Mouse (Mus musculus) thymus, adult 18-20 months (tissue): ENCODE data around the gene Fubp1.
"Not testable (repeated sequence)": the region's sequence is repeated elsewhere in the genome, so short reads cannot be mapped to it uniquely, and the experiment has no call there.

ENCODE experiments used
- DNase-seq, 2 experiments: peaks; one replicate each; pipeline ENCODE4 v3.0.0; 2022; ENCODE audit warnings: mixed read lengths in 2 of 2

The Fubp1 gene

DNA sequence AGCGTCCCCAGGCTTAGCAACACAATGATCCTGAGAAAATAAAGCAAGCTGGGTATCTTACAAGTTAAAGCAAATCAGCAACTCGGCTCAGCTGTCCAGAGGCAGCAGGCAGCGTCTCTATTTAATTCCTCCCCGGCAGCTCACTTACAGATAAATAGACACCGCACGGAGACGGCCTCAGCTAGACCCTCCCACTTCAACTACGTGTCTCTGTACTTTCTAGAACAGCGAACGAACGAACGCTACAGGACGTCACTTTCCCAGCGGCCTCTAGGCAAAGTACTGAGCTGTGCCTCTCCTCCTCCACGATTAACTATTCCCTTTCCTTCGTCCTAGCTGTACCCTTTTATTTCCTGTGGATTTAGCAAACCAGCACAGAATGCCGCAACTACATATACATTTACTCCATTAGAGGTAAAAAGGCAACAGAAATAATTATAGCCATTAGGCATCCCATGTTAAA lies 16.6 kb upstream of the Fubp1 start:
- peak; percentile 74 to 86 for DNase-seq

DNA sequence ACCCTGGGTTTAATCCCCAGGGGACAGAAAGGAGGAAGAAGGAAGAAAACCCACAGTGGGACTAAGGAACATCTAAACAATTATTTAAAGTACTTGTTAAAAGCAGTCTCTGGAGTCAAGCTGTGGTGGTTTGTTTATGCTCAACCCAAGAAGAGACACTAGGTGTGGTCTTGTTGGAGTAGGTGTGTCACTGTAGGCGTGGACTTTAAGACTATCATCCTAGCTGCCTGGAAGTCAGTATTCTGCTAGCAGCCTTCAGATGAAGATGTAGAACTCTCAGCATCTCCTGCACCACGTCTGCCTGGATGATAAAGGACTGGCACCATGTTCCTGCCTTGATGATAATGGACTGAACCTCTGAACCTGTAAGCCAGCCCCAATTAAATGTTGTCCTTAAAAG lies 13.0 kb upstream of the Fubp1 start:
- not testable (repeated sequence) for DNase-seq

DNA sequence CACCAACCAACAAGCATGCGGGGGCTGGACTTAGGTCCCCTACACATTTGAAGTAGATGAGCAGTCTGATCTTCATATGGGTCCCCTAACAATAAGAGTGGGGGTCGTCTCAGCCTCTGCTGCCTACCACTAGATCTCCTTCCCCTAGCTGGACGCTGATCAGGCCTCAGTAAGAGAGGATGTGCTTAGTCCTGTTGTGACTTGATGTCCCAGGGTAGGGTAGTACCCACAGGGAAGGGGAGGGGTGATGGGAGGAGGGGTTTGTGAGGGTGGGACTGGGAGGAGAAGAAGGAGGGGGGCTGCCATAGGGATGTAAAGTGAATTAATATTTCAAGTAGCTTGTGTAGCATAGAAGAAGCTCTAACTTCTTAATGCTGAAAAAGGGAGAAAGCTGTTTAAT lies 11.1 kb upstream of the Fubp1 start:
- no peak for DNase-seq

DNA sequence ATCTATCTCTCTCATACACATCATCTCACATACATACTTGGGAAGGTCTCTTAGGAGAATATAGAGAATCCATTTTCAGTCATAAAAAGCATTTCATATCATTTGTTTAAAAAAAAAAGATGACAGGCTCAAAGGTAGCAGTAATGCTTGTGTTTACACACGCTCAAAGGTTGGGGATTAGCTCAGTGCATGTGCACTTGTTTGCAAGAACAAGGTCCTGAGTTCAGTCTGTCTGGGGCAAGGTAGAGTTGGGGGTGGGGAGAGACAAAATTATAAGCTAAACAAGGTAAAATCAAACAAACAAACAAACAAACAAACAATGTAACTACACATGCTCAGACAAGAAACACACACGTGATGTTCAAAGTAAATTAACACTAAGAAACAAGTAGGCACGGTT lies 9.0 kb upstream of the Fubp1 start:
- DNase-seq, result no peak

DNA sequence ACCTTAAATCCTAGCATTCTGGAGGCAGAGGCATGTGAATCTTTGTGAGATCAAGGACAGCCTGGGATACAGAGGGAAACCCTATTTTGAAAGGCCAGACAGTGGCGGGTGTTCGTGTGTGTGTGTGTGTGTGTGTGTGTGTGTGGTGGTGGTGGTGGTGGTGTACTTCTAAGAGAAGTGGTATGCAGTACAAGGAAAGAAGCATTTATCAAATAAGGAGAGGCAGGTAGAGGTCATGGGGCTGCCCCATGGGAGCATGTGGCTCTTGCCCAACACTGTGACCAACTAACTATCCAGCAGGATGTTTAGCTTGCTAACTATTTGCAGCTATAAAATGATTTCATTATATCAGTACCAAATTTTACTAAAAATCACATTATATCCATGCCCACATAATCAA lies 8.6 kb upstream of the Fubp1 start:
- no peak for DNase-seq

DNA sequence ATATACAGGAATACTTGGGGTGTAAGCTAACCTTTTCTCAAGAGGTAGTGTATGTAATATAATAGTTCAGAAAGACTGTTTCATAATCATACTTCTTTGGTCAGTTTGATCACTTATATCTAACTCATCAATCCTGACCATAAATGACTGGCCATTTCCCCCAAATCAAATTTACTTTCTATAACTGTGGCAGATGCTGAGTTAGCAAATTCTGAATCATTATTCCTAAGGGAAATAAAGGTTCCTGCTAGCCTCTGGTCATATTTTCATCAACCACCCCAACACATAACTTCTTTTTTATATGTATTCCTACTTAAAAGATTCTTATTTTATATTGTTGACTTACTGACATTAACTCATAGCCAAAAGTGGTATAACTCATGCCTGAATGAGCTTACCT lies 7.3 kb upstream of the Fubp1 start:
- DNase-seq, result no peak

DNA sequence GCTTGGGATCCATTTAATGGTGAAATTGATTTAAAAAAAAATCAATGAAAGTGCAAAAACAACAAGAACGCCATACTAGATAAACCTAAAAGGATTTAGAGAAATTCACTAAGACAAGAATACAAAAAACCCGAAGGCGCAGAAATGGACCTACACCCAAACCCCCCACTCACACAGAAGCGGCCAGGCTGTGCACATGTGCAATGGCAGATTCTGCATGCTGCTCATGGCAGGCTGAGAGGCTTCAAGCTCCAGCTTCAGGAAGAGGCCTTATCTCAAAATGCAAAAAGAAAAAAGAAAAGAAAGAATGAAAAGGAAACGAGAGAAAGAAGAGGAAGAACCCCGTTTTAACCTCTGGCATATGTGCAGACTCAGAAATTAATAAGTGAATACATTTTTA lies 6.8 kb upstream of the Fubp1 start:
- peak; percentile 13 to 31 for DNase-seq

DNA sequence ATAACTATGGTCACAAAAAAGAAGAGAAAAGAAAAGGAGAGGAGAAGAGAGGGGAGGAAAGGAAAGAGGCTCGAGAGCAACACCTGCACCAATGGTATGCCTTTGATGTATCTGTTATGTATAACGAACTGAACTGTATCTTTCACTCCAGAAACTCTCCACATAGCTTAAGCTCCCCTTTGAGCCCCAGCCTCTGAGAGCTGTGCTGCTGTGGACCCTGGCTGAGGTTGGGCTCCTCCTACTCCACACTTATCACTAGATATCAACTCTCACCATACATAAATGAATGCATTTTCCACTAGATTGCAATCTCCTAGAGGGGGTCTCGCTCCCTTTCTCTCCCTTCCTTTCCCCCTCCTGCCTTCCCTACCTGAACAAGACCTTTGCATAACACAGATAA lies 6.2 kb upstream of the Fubp1 start:
- DNase-seq, result peak; percentile 54 to 75

DNA sequence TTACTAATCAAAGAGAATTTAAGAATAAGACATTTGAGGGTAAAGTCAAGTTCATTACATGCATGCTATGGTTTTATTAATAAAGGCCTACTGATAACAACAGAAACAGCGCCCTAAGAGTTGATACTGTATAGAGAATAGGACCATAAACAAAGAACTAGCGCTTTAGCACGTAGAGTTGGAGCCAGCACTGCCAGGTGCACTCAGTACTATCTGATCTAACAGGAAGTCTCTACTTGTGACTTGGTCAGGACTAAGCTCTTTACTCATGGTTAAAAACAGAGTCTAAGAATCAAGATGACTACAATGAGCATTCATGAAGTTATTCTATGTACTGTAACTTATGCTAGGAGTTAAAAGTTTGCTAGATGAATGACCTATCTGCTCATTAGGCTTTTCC lies 5.6 kb upstream of the Fubp1 start:
- peak in 1 of 2 experiments; percentile 44 for DNase-seq

DNA sequence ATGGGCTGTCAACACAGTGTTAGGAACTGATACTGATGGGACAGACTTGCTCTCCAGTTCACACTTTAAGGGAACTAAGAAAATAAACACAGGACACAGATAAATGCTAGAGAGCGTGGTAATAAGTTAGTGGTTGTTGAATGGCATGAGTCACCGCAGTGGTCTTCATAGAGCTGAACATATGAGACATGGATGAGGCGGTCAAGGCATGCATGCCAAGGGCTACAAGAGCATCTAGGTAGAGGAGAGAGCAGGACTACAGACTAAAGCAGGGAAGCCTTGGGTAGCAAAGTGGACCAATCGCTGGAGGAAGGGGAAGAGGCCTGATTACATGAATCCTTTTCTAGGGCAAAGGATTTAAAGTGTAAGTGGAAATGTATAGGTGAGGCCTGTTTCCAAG lies 3.1 kb upstream of the Fubp1 start:
- no peak for DNase-seq

DNA sequence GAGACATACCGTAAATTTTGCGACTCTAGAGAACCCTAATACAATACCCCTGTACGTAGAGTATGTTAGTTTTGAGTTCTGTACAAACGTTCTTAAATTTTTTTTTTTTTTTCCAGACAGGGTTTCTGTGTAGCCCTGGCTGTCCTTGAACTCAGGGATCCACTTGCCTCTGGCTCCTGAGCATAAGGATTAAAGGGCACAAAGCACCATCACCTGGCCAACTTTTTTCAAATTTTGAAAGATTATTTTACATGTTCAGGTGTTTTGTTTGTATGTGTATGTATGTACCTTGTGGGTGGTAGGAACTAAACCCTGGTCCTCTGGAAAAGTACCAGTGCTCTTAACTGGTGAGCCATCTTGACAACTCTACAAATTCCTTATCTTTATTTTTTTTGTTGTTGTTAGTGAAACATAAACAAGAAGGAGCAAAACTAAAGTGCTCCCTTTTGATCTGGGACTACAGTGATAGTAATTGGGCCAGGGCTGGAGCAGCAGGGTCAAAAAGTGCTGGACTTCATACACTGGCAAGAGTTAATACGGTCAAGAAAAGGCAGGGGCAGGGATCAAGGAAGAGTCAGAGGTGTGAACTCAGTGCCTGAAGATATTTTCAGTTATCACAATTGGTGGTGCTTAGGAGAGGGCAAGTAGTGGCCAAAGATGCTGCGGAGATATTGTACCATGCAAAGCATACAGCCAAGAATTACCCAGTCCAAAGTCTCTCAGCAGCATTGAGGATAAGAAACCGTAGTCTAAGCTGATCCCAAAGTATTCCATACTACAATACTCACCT lies 1.9 kb upstream of the Fubp1 start:
- no peak for DNase-seq

DNA sequence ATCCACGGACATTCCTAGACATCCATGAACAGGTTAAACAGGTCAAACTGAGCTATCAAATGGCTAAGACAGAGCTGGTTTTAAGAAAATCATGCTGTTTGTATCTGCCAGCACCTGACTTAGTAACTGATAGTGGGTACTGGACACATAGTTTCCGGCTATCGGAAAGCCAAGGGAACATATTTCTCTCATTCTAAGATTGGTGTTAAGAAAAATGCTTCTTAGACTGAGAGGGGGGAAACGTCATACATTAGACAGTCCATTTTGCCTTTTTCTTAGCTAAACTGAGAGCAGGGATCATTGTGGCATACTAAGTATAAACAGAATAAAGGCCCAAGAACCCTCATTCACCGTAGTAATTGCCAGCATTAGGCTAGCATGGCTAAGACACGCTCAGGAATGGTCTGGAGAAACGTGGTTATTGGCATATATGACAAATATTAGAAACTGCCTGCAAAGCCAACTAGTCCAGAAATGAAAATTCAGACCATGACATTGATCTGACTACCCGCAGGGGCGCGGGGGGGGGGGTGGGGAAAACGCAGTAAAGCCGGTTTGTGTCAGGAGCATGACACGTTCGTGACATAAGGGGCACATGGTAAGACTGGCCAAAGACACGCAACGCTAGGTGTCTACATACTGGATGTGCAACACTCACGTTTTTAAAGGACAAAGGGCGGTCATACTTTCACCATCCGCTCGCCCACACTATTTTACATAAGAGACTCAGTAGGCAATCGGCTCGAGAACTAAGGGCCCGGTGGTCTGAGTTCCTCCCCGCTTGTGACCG lies 850 bp upstream of the Fubp1 start:
- DNase-seq, result peak in 1 of 2 experiments; percentile 46

DNA sequence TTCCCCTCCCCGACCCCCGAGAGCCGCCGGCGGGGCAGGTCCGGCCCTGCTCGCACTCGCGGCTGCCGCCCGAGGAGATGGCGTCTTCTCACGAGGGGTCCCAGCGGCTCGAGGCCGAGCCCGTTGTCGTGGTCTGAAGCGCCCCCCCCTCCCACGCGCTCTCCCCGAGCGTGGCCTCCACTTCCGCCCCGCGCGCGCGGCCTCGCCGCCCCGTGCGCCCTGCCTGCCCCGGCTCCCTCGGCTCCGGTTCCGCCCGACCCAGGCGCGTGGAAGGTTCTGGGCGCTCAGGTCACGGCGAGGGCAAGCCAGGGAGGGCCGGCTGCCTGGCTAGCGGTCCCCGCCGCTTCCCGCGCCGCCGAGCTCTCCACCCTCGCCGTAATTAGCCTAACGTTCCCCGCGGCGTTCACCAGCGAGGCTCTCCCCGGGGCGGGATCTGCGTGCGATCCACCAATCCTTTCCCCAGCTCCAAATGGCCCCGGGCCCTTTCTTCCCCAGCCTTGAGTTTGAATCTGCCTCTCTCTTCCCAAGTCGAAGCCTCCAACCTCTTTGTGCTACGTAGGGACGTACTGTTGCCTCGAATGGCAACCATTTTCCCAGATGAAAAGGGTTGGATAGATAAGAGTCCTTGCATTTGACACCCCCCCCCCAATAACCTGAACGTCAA lies 638 bp downstream of the Fubp1 start:
- DNase-seq, result peak; percentile 55 to 64

DNA sequence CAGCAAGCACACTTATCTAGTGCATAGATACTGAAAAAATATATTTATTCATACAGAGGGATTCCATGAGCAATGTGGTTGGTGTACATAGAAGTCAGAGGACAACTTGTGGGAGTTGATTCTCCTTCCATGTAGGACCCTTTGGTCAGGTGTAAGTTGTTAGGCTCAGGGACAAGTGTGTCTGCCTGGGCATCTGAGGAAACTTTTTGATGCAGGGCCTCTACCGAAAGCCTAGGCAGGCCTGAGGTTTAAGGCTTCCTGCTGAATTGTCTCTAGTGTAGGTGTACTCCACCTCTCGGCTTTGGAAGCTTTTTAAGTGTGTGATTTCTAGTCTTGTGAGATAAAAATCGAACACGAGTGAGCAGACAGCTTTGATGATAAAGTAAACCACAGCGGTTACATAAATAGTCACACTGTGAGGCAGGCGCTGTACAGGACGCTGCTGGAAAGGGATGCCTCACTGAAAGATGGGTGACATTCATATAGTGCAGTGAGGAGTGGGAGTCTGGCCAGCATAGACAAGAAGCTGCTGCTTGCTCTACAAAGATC lies 1.6 kb downstream of the Fubp1 start:
- DNase-seq, result peak in 1 of 2 experiments; percentile 49

DNA sequence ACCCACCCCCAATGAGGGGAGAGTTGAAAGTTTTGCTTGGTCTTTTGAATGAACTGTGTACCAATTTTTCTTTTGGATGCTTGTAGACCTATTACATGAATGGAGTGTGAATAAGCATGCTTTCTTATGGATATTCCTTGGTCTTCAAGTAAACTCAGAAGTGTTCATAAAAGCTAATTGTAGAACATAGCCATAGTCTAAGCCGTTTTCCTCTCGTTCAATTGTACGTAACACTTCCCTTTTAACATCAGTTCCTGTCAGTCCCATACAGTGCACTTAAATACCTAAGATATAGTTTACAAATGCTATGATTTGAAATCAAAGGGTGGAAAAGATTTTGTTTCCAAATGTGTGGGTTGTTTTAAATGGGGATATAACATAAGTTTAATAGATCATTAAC lies 3.2 kb downstream of the Fubp1 start:
- no peak for DNase-seq

DNA sequence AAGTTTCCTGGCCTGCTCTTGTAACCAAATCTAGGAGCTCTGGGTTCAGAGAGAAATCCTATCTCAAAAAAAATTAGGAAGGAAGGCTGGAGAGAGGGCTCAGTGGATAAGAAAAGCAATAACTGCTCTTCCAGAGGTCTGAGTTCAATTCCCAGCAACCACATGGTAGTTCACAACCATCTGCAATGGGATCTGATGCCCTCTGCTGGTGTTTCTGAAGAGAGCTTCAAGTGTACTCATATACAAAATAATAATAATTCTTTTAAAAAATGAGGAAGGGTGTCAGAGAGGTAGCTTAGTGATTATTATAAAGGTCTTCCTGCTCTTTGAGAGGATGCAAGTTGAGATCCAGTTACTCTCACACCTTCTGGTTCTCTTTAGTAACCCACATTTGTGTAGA lies 14.7 kb downstream of the Fubp1 start:
- no peak for DNase-seq

DNA sequence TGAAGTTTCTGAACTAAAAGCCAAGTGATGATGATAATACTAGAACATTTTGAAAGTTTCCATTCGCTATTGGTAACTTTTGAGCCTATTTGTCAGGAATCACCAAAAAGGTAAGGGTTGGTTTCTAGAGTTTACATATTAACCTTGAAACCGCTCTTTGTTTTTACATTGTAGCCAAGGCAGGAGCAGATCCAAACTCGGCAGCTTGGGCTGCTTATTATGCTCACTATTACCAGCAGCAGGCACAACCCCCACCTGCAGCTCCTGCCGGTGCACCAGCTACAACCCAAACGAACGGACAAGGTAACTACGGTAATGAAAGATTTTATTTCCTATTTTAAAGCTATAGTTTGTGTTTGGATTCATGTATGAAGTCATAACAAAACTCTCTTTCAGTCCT lies 15.7 kb downstream of the Fubp1 start:
- DNase-seq, result no peak

DNA sequence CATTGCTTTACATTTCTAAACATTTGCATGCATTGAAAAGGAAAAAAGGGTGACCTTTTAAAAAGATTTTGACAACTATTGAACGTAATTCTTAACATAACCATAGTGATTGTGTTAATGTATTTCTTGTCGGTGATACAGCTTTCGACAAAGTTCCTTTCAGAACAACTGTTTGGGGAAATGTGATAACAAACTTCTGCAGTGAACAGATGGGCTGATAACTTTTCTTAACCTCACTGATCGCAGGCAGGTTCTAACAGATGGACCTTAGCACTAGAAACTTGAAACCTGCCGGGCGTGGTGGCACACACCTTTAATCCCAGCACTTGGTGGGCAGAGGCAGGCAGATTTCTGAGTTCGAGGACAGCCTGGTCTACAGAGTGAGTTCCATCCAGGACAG lies 18.6 kb downstream of the Fubp1 start:
- no peak for DNase-seq

DNA sequence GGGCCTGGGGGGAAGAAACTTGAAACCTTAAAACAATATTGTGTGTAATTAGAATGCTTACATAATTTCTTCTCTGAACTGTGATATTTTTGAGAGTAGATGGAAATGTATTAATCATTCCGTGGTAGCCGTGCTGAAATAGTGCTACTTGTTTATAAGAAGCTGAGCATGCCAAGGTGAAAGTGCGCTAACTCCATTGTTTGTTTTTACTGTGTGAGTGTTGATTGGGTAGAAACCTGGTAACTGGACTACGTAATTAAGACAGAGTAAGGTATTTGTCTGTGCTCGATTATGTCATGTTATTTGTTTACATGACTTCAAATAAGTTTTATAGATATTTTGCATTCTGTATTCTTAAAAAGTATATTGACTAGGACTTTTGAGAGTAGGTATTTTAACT lies 19.0 kb downstream of the Fubp1 start:
- DNase-seq, result no peak

DNA sequence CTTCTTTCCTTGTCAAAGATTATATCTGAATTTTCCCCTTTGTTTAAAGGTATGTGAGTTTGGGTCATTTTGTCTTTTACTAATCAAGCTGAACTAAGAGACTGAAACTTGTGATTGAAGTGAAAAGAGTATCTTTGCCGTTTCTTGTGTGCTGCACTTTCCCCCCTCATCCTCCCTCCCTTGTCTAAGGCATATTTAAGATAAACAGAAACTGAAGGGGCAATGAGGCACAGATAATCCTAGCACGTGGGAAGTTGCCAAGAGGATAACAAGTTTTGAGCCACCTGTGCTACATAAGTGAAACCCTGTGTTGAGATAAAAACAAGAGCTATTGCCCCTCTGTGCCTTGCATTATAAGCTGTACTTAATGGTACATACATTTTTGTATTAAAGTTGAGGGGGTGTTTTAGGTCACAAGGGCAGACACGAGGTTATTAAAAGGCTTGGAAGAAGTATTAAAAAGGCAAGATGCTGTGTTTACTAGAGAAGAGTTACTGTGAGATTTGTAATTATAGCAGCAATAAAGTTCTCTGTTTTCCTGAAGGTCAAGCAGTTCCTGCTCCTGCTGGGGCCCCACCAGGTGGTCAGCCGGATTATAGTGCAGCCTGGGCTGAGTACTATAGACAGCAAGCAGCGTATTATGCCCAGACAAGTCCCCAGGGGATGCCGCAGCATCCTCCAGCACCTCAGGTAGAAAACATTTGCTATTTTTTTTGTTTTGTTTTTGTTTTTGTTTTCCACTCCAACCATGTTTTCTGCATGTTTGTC lies 21.3 kb downstream of the Fubp1 start:
- DNase-seq, result no peak

DNA sequence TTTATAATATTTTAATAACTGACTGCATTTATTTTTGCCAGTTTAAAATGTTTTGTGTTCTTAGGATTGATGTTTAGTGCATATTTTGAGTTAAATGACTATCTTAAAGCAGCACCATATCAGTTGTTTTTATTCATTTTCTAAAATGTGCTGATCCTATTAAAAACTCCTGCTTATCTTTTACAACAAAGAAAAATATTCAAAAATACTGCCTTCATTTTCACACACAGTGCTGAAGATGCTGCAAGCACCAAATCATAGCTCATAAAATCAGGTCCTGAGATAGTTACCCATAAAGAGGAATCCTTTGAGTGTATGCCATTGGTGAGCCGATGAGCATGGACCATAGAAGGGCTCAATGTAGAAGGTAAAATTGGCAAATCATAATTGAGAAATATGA lies 25.0 kb downstream of the Fubp1 start:
- DNase-seq, result no peak

DNA sequence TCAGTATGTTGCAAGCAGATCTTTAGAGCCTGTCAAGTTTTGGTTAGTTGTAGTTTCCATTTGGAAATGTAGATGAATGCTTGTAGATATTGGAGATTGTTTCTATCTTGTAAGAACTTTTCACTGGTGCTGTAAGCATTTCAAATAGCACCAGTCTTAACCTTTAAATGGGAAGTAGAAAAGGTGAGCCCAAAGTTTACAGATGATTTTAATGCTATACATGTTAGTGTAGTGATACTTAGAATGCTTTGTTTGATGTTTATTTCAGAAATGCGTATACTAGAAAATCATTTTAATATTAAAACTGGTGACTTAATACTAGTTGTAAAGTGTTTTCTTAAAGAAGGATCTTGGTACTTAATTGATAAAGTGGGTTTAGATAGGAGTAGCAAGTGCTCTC lies 25.6 kb downstream of the Fubp1 start:
- DNase-seq, result no peak

DNA sequence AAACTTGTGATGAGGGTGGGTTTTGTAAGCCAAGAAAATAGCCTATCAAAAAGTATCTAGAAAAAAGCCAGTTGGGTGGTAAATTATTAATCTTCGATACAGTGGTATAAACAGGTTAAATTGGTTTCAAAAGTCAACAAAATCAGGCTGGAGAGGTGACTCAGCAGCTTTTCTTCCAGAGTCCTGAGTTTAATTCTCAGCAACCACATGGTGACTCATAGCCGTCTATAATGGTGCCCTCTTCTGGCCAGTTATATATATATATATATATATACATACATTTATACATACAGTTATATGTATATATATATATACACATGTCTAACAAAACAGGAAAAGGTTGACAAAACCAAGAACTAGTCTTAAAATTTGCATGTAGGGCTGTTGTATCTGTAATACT lies 28.6 kb downstream of the Fubp1 start:
- no peak for DNase-seq
